Mouse (Mus musculus) neural tube, embryonic 15.5 days (tissue): ENCODE measurements around the gene Capsl. TPM values are rescaled to one million over a fixed set of nuclear protein-coding genes. Genes with fewer than 3 reads are reported as not detected.

ENCODE experiments used
- ATAC-seq: fragments of 200-750 bp; cut with Nextera tagmentation; 2 replicates; pipeline ENCODE4 v1.8.0; 2017; ENCODE audit warnings: mild to moderate bottlenecking, moderate TSS enrichment, moderate library complexity; ENCODE audit not compliant: low FRiP score
- H3K27ac ChIP-seq: fragments of 300-500 bp; sonication (generic); replicated peaks from 2 replicates; pipeline ENCODE4 v1.5.1; 2015; ENCODE audit warnings: mild to moderate bottlenecking, inconsistent platforms
- H3K27me3 ChIP-seq: fragments of 300-500 bp; sonication (generic); replicated peaks from 2 replicates; pipeline ENCODE4 v1.6.1; 2015; ENCODE audit warnings: inconsistent platforms
- H3K36me3 ChIP-seq: fragments of 300-500 bp; sonication (generic); 2 replicates; pipeline ENCODE4 v1.6.1; 2015; ENCODE audit warnings: inconsistent platforms
- H3K4me1 ChIP-seq: fragments of 300-500 bp; sonication (generic); 2 replicates; pipeline ENCODE4 v1.6.1; 2015; ENCODE audit warnings: inconsistent platforms
- H3K4me2 ChIP-seq: fragments of 300-500 bp; sonication (generic); 2 replicates; pipeline ENCODE4 v1.6.1; 2015; ENCODE audit warnings: inconsistent platforms, mild to moderate bottlenecking, moderate library complexity
- H3K4me3 ChIP-seq: fragments of 300-500 bp; sonication (generic); replicated peaks from 2 replicates; pipeline ENCODE4 v1.5.1; 2015; ENCODE audit warnings: mild to moderate bottlenecking, inconsistent platforms
- H3K9ac ChIP-seq: fragments of 300-500 bp; sonication (generic); replicated peaks from 2 replicates; pipeline ENCODE4 v1.6.1; 2015; ENCODE audit warnings: mild to moderate bottlenecking, inconsistent platforms
- H3K9me3 ChIP-seq: fragments of 300-500 bp; sonication (generic); replicated peaks from 2 replicates; pipeline ENCODE4 v1.6.1; 2016; ENCODE audit warnings: inconsistent platforms
- WGBS: fragments of 180-500 bp; shearing (Covaris S2); methylation state at CpG from one replicate; pipeline ENCODE4 v1.1.7; 2015; ENCODE audit warnings: mixed read lengths; 5-methylcytosine and 5-hydroxymethylcytosine counted together
- polyA plus RNA-seq: library from polyadenylated mRNA; unstranded; fragments of >200 nt; fragmentation: Nextera tagmentation; extraction: Ambion mirVana; gene quantifications from 2 replicates; pipeline ENCODE4 v1.2.1, GENCODE M21; 2015

Capsl gene
- 3.1 and 5.2 TPM in 2 replicates for polyA plus RNA-seq

- Histone ChIP-seq H3K27ac (no peak within 1 kb of the TSS), H3K9me3 (no peaks in the 10 kb centered on the region), H3K36me3 (no peaks in the 10 kb centered on the region), H3K27me3 (no peaks in the 10 kb centered on the region), H3K4me3 (no peak within 1 kb of the TSS), H3K9ac (no peak within 1 kb of the TSS), H3K4me2 (peak within 1 kb of the TSS; percentile 23; the same call in 1 of the 2 replicates), H3K4me1 (no peaks in the 10 kb centered on the region)
- 55% methylated on average over 12 of the region's 12 CpGs for WGBS
- ATAC-seq = peak; percentile 86
Measured at GRCm38 (mm10) chr15:9435534-9436180, at the start of gene Capsl. Gene Capsl, plus strand, starts transcription at chr15:9436028.

- Histone ChIP-seq H3K9me3 (no peaks in the 10 kb centered on the region), H3K4me2 (no peak overlapping the region), H3K36me3 (no peaks in the 10 kb centered on the region), H3K4me1 (no peaks in the 10 kb centered on the region), H3K27me3 (no peaks in the 10 kb centered on the region), H3K9ac (no peak overlapping the region), H3K27ac (no peak overlapping the region), H3K4me3 (no peak overlapping the region)
- WGBS = 94% methylated on average over 3 of the region's 3 CpGs
- no peak for ATAC-seq
Measured at GRCm38 (mm10) chr15:9409475-9409874, 26.4 kb upstream of the Capsl start.

- H3K4me2 ChIP-seq = no peak overlapping the region
- no peaks in the 10 kb centered on the region for H3K4me1 ChIP-seq
- H3K9ac ChIP-seq = no peak overlapping the region
- H3K36me3 ChIP-seq = no peaks in the 10 kb centered on the region
- H3K4me3 ChIP-seq = no peak overlapping the region
- no peak for ATAC-seq
- H3K27ac ChIP-seq = no peak overlapping the region
- no peaks in the 10 kb centered on the region for H3K27me3 ChIP-seq
- no peaks in the 10 kb centered on the region for H3K9me3 ChIP-seq
Measured at GRCm38 (mm10) chr15:9421163-9421562, 14.7 kb upstream of the Capsl start.

- H3K9ac ChIP-seq = no peak overlapping the region
- no peaks in the 10 kb centered on the region for H3K27me3 ChIP-seq
- no peak for ATAC-seq
- H3K4me1 ChIP-seq = no peaks in the 10 kb centered on the region
- H3K27ac ChIP-seq = no peak overlapping the region
- H3K36me3 ChIP-seq = no peaks in the 10 kb centered on the region
- H3K4me2 ChIP-seq = no peak overlapping the region
- no peak overlapping the region for H3K4me3 ChIP-seq
- H3K9me3 ChIP-seq = no peaks in the 10 kb centered on the region
Measured at GRCm38 (mm10) chr15:9427849-9428248, 8.0 kb upstream of the Capsl start.

- Histone ChIP-seq H3K4me1 (no peaks in the 10 kb centered on the region), H3K27me3 (no peaks in the 10 kb centered on the region), H3K4me3 (no peak overlapping the region), H3K36me3 (no peaks in the 10 kb centered on the region), H3K9me3 (no peaks in the 10 kb centered on the region), H3K4me2 (no peak overlapping the region), H3K9ac (no peak overlapping the region), H3K27ac (no peak overlapping the region)
- no peak for ATAC-seq
- 90% methylated on average over 3 of the region's 3 CpGs for WGBS
Measured at GRCm38 (mm10) chr15:9429843-9430242, 6.0 kb upstream of the Capsl start.

GRCm38 (mm10) chr15:9451999-9452398 is 16.2 kb downstream of the Capsl start:
- Histone ChIP-seq H3K4me3 (no peak overlapping the region), H3K36me3 (no peaks in the 10 kb centered on the region), H3K9ac (no peak overlapping the region), H3K4me1 (no peaks in the 10 kb centered on the region), H3K27ac (no peak overlapping the region), H3K9me3 (no peaks in the 10 kb centered on the region), H3K4me2 (no peak overlapping the region), H3K27me3 (no peaks in the 10 kb centered on the region)
- 86% methylated on average over 1 of the region's 1 CpGs for WGBS
- ATAC-seq = no peak

- Histone ChIP-seq H3K9ac (no peak overlapping the region), H3K4me2 (no peak overlapping the region), H3K4me1 (no peaks in the 10 kb centered on the region), H3K36me3 (no peaks in the 10 kb centered on the region), H3K27ac (no peak overlapping the region), H3K27me3 (no peaks in the 10 kb centered on the region), H3K4me3 (no peak overlapping the region), H3K9me3 (no peaks in the 10 kb centered on the region)
- no peak for ATAC-seq
- WGBS = 54% methylated on average over 1 of the region's 1 CpGs
Measured at GRCm38 (mm10) chr15:9452842-9453241, 17.0 kb downstream of the Capsl start.

- Histone ChIP-seq H3K36me3 (no peaks in the 10 kb centered on the region), H3K27me3 (no peaks in the 10 kb centered on the region), H3K4me2 (no peak overlapping the region), H3K9ac (no peak overlapping the region), H3K9me3 (no peaks in the 10 kb centered on the region), H3K4me3 (no peak overlapping the region), H3K4me1 (no peaks in the 10 kb centered on the region), H3K27ac (no peak overlapping the region)
- WGBS = 82% methylated on average over 4 of the region's 4 CpGs
- no peak for ATAC-seq
Measured at GRCm38 (mm10) chr15:9454198-9454597, 18.4 kb downstream of the Capsl start.

- ATAC-seq = peak; percentile 97
- no peak overlapping the region for H3K4me3 ChIP-seq
- H3K9me3 ChIP-seq = no peaks in the 10 kb centered on the region
- no peak overlapping the region for H3K27ac ChIP-seq
- no peaks in the 10 kb centered on the region for H3K36me3 ChIP-seq
- no peak overlapping the region for H3K4me2 ChIP-seq
- no peak overlapping the region for H3K9ac ChIP-seq
- no peaks in the 10 kb centered on the region for H3K27me3 ChIP-seq
- no peaks in the 10 kb centered on the region for H3K4me1 ChIP-seq
- 74% methylated on average over 4 of the region's 4 CpGs for WGBS
Measured at GRCm38 (mm10) chr15:9455241-9455640, 19.4 kb downstream of the Capsl start.

GRCm38 (mm10) chr15:9463521-9464027 is 27.7 kb downstream of the Capsl start:
- H3K9ac ChIP-seq = no peak overlapping the region
- 79% methylated on average over 7 of the region's 7 CpGs for WGBS
- no peaks in the 10 kb centered on the region for H3K9me3 ChIP-seq
- H3K36me3 ChIP-seq = no peaks in the 10 kb centered on the region
- no peaks in the 10 kb centered on the region for H3K27me3 ChIP-seq
- no peak overlapping the region for H3K4me2 ChIP-seq
- ATAC-seq = no peak
- H3K4me1 ChIP-seq = no peaks in the 10 kb centered on the region
- H3K27ac ChIP-seq = no peak overlapping the region
- no peak overlapping the region for H3K4me3 ChIP-seq

GRCm38 (mm10) chr15:9464039-9464438 is 28.2 kb downstream of the Capsl start:
- H3K9me3 ChIP-seq = no peaks in the 10 kb centered on the region
- H3K27me3 ChIP-seq = no peaks in the 10 kb centered on the region
- no peak overlapping the region for H3K27ac ChIP-seq
- H3K4me3 ChIP-seq = no peak overlapping the region
- no peak for ATAC-seq
- no peak overlapping the region for H3K9ac ChIP-seq
- H3K36me3 ChIP-seq = no peaks in the 10 kb centered on the region
- H3K4me2 ChIP-seq = no peak overlapping the region
- 48% methylated on average over 1 of the region's 1 CpGs for WGBS
- H3K4me1 ChIP-seq = no peaks in the 10 kb centered on the region

GRCm38 (mm10) chr15:9471053-9471685 is 35.3 kb downstream of the Capsl start:
- Histone ChIP-seq H3K4me1 (no peaks in the 10 kb centered on the region), H3K9ac (no peak overlapping the region), H3K27ac (no peak overlapping the region), H3K4me2 (no peak overlapping the region), H3K27me3 (no peaks in the 10 kb centered on the region), H3K9me3 (no peaks in the 10 kb centered on the region), H3K36me3 (no peaks in the 10 kb centered on the region), H3K4me3 (no peak overlapping the region)
- 91% methylated on average over 4 of the region's 4 CpGs for WGBS
- no peak for ATAC-seq
